Mouse (Mus musculus) forebrain, postnatal 0 days (tissue): ENCODE data around the gene Gabbr2. TPM values are rescaled to one million over a fixed set of nuclear protein-coding genes. Genes with fewer than 3 reads are reported as not detected.
A peak's percentile ranks its signal among the peaks of the same experiment; 100 is the strongest.

Experiments
- ATAC-seq: fragments of 200-750 bp; cut with Nextera tagmentation; 2 replicates; pipeline ENCODE4 v1.8.0; 2017; ENCODE audit warnings: mild to moderate bottlenecking, moderate library complexity
- DNase-seq: peaks from one replicate; pipeline ENCODE4 v3.0.0-alpha.2; 2015
- H3K27ac ChIP-seq: fragments of 300-500 bp; sonication (generic); 2 replicates; pipeline ENCODE4 v1.5.1; 2014; ENCODE audit warnings: low read depth, mild to moderate bottlenecking, antibody characterized with exemption, low read length, moderate library complexity, mixed read lengths
- H3K27me3 ChIP-seq: fragments of 300-500 bp; sonication (generic); 2 replicates; pipeline ENCODE4 v1.6.1; 2014; ENCODE audit warnings: mild to moderate bottlenecking, low read length, mixed read lengths; ENCODE audit not compliant: insufficient read depth
- H3K36me3 ChIP-seq: fragments of 300-500 bp; sonication (generic); 2 replicates; pipeline ENCODE4 v1.6.1; 2014; ENCODE audit warnings: mild to moderate bottlenecking, moderate library complexity; ENCODE audit not compliant: insufficient read depth
- H3K4me1 ChIP-seq: fragments of 300-500 bp; sonication (generic); 2 replicates; pipeline ENCODE4 v1.6.1; 2014; ENCODE audit warnings: antibody characterized with exemption; ENCODE audit not compliant: insufficient read depth
- H3K4me2 ChIP-seq: fragments of 300-500 bp; sonication (generic); 2 replicates; pipeline ENCODE4 v1.6.1; 2014; ENCODE audit warnings: low read depth, mild to moderate bottlenecking, moderate library complexity
- H3K4me3 ChIP-seq: fragments of 300-500 bp; sonication (generic); 2 replicates; pipeline ENCODE4 v1.5.1; 2014; ENCODE audit warnings: low read depth, low read length, mixed read lengths
- H3K9ac ChIP-seq: fragments of 300-500 bp; sonication (generic); 2 replicates; pipeline ENCODE4 v1.6.1; 2014; ENCODE audit warnings: mild to moderate bottlenecking
- H3K9me3 ChIP-seq: fragments of 300-500 bp; sonication (generic); 2 replicates; pipeline ENCODE4 v1.6.1; 2016; ENCODE audit warnings: low read length
- CTCF ChIP-seq: sonication (generic); IDR thresholded peaks from 2 replicates; pipeline ENCODE4 v1.5.1; 2016; ENCODE audit warnings: antibody characterized with exemption, control low read depth, low read depth
- WGBS: fragments of 180-500 bp; shearing (Covaris S2); extraction: QIAGEN DNeasy Blood & Tissue Kit; methylation state at CpG from one replicate; pipeline ENCODE4 v1.1.7; 2014; 5-methylcytosine and 5-hydroxymethylcytosine counted together
- polyA plus RNA-seq: library from polyadenylated mRNA; unstranded; fragments of >200 nt; fragmentation: Nextera tagmentation; extraction: Ambion mirVana; gene quantifications from 2 replicates; pipeline ENCODE4 v1.2.1, GENCODE M21; 2015
- total RNA-seq: library from RNA; depleted of rRNA; stranded (reverse); fragments of >200 nt; gene quantifications from 2 replicates; pipeline ENCODE4 v1.2.3, GENCODE M21; 2014

Gene Gabbr2
- total and polyA plus RNA-seq, 2 experiments from 2014 or later, result 14.7 to 65.3 TPM

DNA sequence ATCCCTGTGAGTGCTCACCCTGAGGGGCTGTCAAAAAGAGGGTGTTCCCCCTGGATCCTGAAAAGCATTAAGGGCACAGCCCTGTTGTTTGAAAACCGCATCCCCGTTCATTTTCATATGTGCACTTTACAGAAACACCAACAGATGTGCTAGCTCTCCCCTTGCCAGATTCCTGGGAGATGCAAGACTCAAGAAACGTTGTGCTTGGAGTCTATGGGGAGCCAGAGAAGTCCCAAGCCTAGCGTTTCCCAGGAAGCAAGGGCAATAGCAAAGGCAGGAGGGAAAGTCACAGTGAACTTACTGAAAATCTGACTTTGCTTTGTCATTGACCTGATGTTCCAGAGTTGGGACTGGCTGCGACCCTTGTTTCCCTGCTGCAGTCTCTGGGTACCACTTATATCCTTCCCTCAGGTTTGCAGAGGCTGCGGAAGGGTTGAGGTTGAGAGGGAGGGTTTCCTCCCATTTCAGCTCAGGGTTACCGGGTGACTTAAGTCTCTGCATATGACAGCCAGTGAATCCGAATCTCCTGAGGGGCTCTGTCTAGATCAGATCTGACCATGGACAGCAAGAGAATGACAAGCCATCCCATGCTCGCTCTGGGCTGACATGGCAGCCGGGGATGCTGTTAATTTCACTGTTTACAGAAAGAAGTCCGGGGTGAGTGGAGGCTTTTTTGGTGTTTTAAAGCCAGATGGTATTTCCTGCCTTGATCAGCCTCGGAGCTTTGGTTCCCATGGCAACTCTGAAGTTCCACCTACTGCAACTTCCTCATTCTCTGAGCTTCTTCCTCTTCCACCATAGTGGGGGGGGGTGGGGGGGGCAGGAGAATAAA, 18.9 kb upstream of the Gabbr2 start:
- H3K4me2 ChIP-seq, result peak overlapping the region; percentile 32
- H3K4me1 ChIP-seq, result peaks cover 25% of the 10 kb centered on the region
- peak overlapping the region; percentile 76 for H3K27ac ChIP-seq
- DNase-seq (peak; percentile 76), ATAC-seq (peak; percentile 85)
- H3K27me3 ChIP-seq, result no peaks in the 10 kb centered on the region; the same call in 1 of the 2 replicates
- H3K36me3 ChIP-seq, result peaks cover 6% of the 10 kb centered on the region
- 0 out of 2 replicates have a peak overlapping the region, but pooled peaks have one; percentile 1 for H3K4me3 ChIP-seq
- no peak overlapping the region for H3K9ac ChIP-seq
- WGBS, result 39% methylated on average over 12 of the region's 12 CpGs
- H3K9me3 ChIP-seq, result no peaks in the 10 kb centered on the region
- no peak for TF ChIP-seq CTCF

DNA sequence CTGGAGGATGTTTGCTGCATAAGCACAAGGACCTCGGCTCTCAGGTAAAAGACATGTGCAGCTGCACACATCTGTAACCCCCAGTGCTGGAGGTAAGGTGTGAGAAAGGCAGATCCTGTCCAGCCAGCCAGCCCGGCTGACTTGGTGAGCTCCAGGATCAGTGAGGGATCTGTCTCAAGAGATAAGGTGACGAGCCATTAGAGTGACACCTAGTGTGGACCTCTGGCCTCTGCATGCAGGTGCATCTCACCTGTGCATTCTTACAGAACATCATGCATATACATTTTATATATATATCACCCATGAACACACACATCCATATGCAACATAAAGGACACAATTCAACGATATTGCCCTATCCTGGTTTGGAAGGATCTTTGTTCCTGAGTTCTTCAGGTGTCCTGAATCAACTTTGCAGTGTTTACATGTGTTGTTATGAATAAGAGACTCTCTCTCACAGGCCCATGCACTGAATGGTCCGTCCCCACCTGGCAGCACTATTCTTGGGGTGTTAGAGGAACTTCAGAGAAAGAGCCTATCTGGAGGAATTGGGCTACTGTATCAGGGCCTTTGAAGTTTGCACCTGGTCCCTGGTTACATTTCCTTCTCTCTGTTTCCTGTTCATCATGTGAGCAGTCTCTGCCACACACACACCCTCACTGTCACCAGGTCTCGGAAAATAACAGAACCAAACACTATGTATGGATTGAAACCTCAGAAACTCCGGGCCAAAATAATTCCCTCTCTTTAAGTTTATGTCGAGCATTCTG, 9.1 kb upstream of the Gabbr2 start:
- Histone ChIP-seq H3K27me3 (no peaks in the 10 kb centered on the region; the same call in 1 of the 2 replicates), H3K27ac (no peak overlapping the region), H3K4me1 (no peaks in the 10 kb centered on the region), H3K9ac (no peak overlapping the region), H3K4me2 (no peak overlapping the region), H3K9me3 (no peaks in the 10 kb centered on the region), H3K4me3 (no peak overlapping the region), H3K36me3 (no peaks in the 10 kb centered on the region)
- TF ChIP-seq CTCF, result no peak
- no peak for DNase-seq
- WGBS, result 73% methylated on average over 8 of the region's 8 CpGs
- ATAC-seq, result no peak

DNA sequence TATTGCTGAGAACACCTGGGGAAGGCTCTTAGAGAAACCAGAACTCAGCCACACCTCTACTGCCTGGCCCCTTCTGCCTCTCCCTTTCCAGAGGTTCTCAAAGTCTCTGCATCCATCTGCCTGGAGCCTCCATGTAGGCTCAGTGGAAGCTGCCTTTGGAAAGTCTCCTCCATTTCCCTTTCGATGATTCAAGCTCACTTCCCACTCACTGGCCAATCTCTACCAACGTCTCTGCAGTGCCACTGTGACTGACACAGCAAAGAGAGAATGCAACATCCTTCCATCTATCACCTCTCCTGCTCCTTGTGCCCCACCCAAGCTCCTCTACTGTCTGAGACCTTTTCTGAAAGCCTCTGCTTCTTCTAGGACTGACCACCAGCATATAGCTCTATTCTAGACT, 6.3 kb upstream of the Gabbr2 start:
- no peaks in the 10 kb centered on the region for H3K9me3 ChIP-seq
- no peaks in the 10 kb centered on the region; the same call in 1 of the 2 replicates for H3K27me3 ChIP-seq
- 74% methylated on average over 2 of the region's 2 CpGs for WGBS
- H3K4me3 ChIP-seq, result no peak overlapping the region
- no peaks in the 10 kb centered on the region for H3K4me1 ChIP-seq
- no peak for TF ChIP-seq CTCF
- no peak for ATAC-seq
- H3K36me3 ChIP-seq, result no peaks in the 10 kb centered on the region
- no peak overlapping the region for H3K4me2 ChIP-seq
- no peak overlapping the region for H3K9ac ChIP-seq
- H3K27ac ChIP-seq, result no peak overlapping the region
- no peak for DNase-seq

DNA sequence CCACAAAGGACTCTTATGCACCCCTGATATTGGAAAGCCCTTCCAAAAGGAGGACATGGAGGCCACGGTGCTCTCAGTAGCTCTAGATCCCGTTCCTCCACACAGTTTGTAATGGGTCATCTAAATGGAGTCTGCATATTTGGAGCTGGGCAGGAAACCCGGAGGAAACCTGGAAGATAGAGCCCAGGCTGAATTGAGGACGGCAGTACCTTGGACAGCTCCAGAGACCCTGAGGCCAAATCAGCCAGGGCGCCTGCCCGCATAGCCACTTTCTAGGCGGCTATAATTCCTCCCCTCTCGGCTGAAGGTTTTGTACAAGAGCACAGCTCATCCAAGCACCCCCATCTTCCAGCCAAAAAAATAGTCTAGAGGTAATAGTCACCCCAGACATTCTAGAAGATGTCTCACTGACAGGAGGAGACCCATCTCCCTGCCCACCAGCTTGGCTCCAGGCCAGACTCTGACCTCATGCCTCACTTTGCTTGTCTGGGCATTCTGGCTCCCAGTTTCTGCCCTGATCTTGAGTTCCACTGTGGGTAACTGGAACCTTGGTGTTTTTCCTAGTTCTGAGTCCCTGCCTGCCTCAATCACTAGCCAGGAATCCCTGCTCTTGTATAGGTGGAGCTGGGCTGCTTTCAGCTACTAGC, 1.3 kb upstream of the Gabbr2 start:
- Histone ChIP-seq H3K9me3 (no peaks in the 10 kb centered on the region), H3K27ac (no peak overlapping the region), H3K36me3 (no peaks in the 10 kb centered on the region), H3K4me2 (no peak overlapping the region), H3K4me3 (no peak overlapping the region), H3K4me1 (no peaks in the 10 kb centered on the region), H3K9ac (no peak overlapping the region), H3K27me3 (no peaks in the 10 kb centered on the region)
- no peak for ATAC-seq
- TF ChIP-seq CTCF, result no peak
- no peak for DNase-seq
- WGBS, result 6% methylated on average over 8 of the region's 8 CpGs

DNA sequence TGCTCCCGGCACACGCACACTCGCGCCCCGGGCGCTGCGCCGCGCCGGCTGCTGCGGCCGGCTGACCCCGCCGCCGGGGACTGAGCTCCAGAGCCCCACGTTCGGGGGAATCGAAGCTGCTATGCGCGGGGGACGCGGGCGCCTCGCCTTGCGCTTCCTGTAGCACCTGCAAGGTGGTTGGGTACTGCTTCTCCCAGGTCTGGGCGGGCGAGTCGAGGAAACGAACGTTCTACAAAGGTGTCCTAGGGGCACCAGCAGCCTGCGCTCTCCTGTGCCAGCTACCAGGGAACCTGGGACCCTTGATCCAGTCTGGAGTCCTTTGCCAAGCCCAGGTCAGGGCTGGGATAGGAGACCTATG, 265 bp upstream of the Gabbr2 start:
- no peak for TF ChIP-seq CTCF
- WGBS, result under 1% methylated on average over 31 of the region's 31 CpGs
- peak overlapping the region; percentile 90 for H3K27ac ChIP-seq
- ATAC-seq, result no peak; the same call in 1 of the 2 replicates
- H3K9me3 ChIP-seq, result no peaks in the 10 kb centered on the region
- peak overlapping the region; percentile 75 for H3K4me3 ChIP-seq
- H3K27me3 ChIP-seq, result no peaks in the 10 kb centered on the region
- peak overlapping the region; percentile 78 for H3K9ac ChIP-seq
- no peaks in the 10 kb centered on the region for H3K4me1 ChIP-seq
- no peak for DNase-seq
- no peaks in the 10 kb centered on the region for H3K36me3 ChIP-seq
- H3K4me2 ChIP-seq, result peak overlapping the region; percentile 81

DNA sequence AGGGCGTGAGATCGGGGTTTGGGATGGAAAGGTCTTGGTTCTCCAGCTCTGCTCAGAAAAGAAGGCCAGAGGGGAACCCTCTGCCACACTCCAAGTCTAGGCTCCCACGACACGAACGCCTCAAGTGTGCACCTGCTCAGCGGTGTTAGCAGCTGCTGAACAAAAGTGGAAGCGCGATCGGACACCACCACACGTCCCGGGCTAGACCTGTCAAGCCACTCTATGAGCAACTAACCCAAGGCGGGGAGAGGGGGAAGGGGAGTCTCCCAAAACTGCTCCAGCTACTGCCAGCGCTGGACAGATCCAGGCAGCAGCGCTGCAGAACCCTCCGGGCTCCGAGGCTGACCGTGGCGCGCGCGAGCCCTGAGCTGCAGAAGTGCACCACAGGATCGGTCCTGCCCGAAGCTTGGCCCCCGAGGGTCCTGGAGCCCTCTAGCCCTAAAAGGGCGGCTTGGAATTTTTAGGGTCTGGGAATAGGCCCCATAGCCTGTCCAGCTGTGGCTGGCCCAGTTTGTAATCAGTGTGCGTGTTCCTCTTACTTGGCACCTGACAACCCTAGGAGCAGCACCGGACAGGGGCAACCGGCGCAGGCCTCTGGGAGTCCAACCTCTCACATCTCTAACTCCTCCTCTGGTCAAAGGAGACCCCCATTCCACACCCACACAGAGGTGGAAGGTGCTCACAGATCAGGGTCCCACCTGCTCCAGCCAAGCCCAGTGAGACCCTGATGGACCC, 1.2 kb downstream of the Gabbr2 start:
- H3K27ac ChIP-seq, result peak overlapping the region; percentile 90
- peak overlapping the region; percentile 78 for H3K9ac ChIP-seq
- no peaks in the 10 kb centered on the region for H3K4me1 ChIP-seq
- peak overlapping the region; percentile 81 for H3K4me2 ChIP-seq
- TF ChIP-seq CTCF, result no peak
- no peak for ATAC-seq
- WGBS, result 2% methylated on average over 29 of the region's 29 CpGs
- no peaks in the 10 kb centered on the region for H3K27me3 ChIP-seq
- H3K4me3 ChIP-seq, result peak overlapping the region; percentile 75
- H3K36me3 ChIP-seq, result no peaks in the 10 kb centered on the region
- H3K9me3 ChIP-seq, result no peaks in the 10 kb centered on the region
- peak; percentile 53 for DNase-seq
